Mouse (Mus musculus) large intestine, adult 2 months (tissue): ENCODE results near the gene Sh3bgrl3. TPM values are rescaled to one million over a fixed set of nuclear protein-coding genes. Genes with fewer than 3 reads are reported as not detected.
"Not testable (repeated sequence)": the region's sequence is repeated elsewhere in the genome, so short reads cannot be mapped to it uniquely, and the experiment has no call there.

Experiments used
- DNase-seq: peaks from one replicate; pipeline ENCODE4 v3.0.0-alpha.2; 2012; ENCODE audit warnings: low read depth, low spot score
- WGBS: fragments of 180-500 bp; shearing (Covaris S2); methylation state at CpG from one replicate; pipeline ENCODE4 v1.1.7; 2018; 5-methylcytosine and 5-hydroxymethylcytosine counted together
- polyA plus RNA-seq: library from polyadenylated mRNA; depleted of rRNA; stranded (reverse); fragments of >200 nt; gene quantifications from 2 replicates; pipeline ENCODE4 v1.2.3, GENCODE M21; 2012; rRNA removed

The Sh3bgrl3 gene
- polyA plus RNA-seq: 651 and 734 TPM in 2 replicates

DNA sequence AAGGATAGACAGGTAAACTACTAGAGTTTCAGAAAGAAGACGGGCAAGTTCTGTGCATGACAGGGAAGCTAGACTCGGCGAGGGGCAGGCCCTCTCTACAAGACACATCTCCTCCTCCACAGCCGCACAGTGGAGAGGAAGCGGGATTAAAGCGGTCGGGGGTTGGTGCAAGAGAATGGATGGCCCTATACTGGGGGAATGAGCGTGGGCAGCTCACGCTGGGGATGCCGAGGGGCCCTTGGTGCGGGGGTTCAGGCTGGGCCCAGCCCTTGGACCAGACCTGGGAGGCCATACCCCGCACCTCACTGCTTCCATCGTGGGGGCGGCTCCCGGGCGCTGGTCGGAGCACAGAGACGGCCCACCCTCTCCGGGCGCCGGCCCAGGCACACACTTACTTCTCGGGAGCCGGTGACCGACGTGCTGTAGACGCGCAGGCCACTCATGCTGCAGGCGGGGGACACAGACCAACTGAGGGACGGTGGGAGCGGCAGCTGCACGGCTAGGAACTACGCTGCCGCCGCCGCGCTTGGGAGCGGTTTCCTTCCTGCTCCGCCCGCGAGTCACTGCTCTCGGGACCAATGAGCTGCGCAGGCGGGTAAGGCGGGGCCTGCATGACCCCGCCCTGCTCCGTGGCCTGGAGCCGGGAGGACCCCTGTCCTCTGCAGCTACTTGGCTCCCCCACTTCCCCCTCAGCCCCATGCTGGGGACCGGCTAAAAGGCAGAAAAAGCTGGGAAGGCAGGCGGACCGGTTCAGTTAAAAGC, at the start of gene Sh3bgrl3:
Sh3bgrl3 (minus strand) TSS at position 569 of the 762 bp plus-strand sequence.
- peak; percentile 78 for DNase-seq
- WGBS: under 1% methylated on average over 50 of the region's 50 CpGs

GRCm38 (mm10) chr4:134172391-134172790, 43.8 kb upstream of the Sh3bgrl3 start:
- WGBS: 63% methylated on average over 3 of the region's 3 CpGs
- no peak for DNase-seq

- 91% methylated on average over 3 of the region's 3 CpGs for WGBS
- no peak for DNase-seq
Observed at GRCm38 (mm10) chr4:134166906-134167305, 38.3 kb upstream of the Sh3bgrl3 start.

- WGBS: 62% methylated on average over 3 of the region's 3 CpGs
- DNase-seq: no peak
Observed at GRCm38 (mm10) chr4:134165548-134166465, 37.2 kb upstream of the Sh3bgrl3 start.

- DNase-seq: no peak
- 31% methylated on average over 6 of the region's 6 CpGs for WGBS
Observed at GRCm38 (mm10) chr4:134165024-134165423, 36.4 kb upstream of the Sh3bgrl3 start.

- DNase-seq: no peak
- 47% methylated on average over 6 of the region's 6 CpGs for WGBS
Observed at GRCm38 (mm10) chr4:134164591-134164990, 36.0 kb upstream of the Sh3bgrl3 start.

GRCm38 (mm10) chr4:134160071-134160470, 31.5 kb upstream of the Sh3bgrl3 start:
- not testable (repeated sequence) for DNase-seq
- WGBS: 7% methylated on average over 30 of the region's 30 CpGs

GRCm38 (mm10) chr4:134158774-134159173, 30.2 kb upstream of the Sh3bgrl3 start:
- WGBS: 78% methylated on average over 6 of the region's 6 CpGs

DNA sequence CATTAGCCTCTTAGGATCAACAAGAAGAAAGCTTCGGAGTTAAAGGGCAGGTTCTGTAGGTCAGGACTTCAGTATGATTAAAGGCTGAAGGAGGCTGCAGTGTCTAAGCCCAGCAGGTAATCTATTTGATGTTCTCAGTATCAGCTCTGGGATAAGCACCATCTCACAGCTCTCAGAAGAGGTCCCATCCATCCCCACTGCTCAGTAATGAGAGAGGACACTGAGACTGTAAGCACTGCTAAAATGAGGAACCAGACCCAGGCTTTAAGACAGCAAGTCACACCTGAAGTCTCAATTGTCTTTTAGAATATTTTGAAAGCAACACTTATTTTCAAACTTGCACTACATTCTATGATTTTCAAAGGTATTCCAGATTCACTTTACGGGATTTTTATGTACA, 29.0 kb upstream of the Sh3bgrl3 start:
- DNase-seq: no peak
- over 99% methylated on average over 2 of the region's 2 CpGs for WGBS

More at GRCm38 (mm10) chr4:134158774-134159173, 30.2 kb upstream of the Sh3bgrl3 start:
- no peak for DNase-seq

GRCm38 (mm10) chr4:134156744-134157143, 28.2 kb upstream of the Sh3bgrl3 start:
- 83% methylated on average over 8 of the region's 8 CpGs for WGBS
- no peak for DNase-seq

DNA sequence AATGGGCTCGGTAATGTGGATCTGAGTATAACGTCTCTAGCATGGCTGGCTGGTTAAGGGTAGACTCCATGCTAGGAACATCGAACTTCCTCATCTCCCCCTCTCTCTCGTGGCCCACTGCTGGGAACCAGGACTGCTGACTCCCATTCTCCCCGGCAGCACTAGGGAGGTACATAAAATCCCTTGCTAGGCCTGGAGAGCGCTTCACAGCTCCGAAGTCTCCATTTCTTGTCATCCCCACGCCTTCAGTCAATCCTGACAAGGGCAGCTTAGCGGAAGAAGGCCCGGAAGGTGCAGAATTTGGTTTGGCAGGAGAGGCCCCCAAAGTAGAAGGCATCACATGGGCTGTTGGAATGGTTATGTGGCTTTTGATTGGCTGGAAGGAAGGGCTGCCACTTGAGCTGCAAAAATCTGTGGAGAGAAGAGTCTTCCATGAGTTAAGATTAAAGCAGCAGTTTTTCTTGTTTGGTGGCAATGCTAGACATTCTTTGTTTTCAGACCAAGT, 27.4 kb upstream of the Sh3bgrl3 start:
- 94% methylated on average over 10 of the region's 10 CpGs for WGBS

GRCm38 (mm10) chr4:134155531-134155930, 26.9 kb upstream of the Sh3bgrl3 start:
- 92% methylated on average over 6 of the region's 6 CpGs for WGBS
- no peak for DNase-seq

More for the DNA sequence above, 27.4 kb upstream of the Sh3bgrl3 start:
- DNase-seq: no peak

DNA sequence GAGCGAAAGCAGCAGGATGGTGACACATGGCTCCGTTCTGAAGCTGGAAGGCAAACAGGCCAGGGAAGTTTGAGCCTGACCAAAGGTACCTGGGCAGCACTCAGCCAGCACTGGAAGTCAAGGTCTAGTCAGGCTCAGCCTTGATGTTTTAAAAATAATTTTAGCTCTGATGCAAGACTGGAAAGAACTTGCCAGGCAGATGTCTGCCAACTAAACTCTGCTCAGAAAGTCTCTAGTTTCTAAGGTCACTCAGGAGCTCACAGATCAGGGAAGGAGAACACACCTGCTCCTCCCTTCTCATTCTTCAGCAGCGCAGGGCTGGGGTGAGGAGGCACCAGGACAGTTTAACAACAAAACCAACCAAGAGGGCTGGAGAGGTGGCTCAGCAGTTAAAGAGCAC, 25.8 kb upstream of the Sh3bgrl3 start:
- 92% methylated on average over 3 of the region's 3 CpGs for WGBS
- no peak for DNase-seq

GRCm38 (mm10) chr4:134153656-134154055, 25.1 kb upstream of the Sh3bgrl3 start:
- WGBS: 94% methylated on average over 3 of the region's 3 CpGs
- DNase-seq: no peak

DNA sequence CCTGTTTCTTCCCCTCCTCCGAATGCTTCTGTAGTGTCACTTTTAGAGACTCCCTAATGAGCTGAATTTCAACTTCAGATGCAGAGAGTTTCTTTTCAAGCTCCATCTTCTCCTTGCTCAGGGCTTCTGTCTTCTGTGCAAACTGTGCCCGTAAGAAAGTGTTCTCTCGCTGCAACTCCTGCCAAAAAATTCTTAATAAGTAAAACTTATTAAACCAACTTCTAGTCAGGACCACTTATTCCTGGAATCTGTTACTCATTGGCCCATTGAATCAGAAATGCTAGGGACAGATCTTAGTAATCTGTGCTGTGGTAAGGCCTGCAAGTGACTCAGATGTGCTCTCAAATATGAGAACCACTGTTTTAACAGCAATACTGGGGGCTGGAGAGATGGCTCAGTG, 23.5 kb upstream of the Sh3bgrl3 start:
- no peak for DNase-seq
- WGBS: 90% methylated on average over 3 of the region's 3 CpGs

GRCm38 (mm10) chr4:134149389-134149788, 20.8 kb upstream of the Sh3bgrl3 start:
- DNase-seq: no peak
- 91% methylated on average over 4 of the region's 4 CpGs for WGBS

- WGBS: 98% methylated on average over 5 of the region's 5 CpGs
- not testable (repeated sequence) for DNase-seq
Observed at GRCm38 (mm10) chr4:134144297-134144696, 15.7 kb upstream of the Sh3bgrl3 start.

DNA sequence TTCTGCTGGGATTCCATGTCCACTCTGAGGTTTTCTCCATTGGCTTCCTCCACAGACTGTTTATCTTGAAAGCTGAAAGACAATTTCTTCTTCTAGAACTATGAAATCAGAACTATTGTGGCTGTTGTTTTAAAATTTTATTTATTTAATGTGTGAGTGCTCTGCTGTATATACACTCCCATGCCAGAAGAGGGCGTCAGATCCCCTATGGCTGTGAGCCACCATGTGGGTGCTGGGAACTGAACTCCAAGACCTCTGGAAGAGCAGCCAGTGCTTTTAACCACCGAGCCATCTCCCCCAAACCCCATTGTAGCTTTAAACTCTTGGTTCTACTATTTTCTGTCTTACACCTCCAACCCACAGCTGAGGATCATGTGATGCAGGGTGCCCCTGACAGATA, 10.3 kb upstream of the Sh3bgrl3 start:
- DNase-seq: no peak
- 91% methylated on average over 2 of the region's 2 CpGs for WGBS

DNA sequence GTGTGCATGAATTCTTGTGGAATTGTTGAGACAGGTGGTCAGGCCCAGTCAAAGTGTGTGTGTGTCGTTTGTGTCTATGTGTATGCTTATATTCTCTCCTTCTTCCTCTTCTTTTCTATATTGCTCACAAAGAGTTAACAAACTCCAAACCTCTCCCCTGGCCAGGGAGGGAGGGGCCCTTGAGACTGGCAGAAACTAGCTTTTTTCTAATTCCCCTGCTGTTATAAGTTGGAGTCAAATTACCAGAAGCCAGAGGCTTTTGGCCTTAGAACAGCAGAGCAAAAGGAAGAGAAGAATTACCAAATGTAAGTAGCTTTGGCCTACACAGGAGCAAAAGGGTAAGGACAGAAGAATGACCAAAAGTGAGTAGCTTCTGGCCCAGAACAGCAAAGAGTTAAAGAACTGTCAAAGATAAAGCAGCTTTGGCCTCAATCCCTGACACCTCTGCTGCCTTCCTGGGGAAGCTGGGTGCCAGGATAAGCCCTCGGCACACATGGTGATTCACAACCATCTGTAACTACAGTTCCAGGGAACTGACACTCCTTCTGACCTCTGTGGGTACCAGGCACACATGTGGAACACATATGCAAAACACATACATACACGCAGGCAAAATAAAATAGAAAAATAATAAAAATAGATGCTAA, 7.8 kb upstream of the Sh3bgrl3 start:
- WGBS: 65% methylated on average over 3 of the region's 3 CpGs
- DNase-seq: no peak
